Mouse (Mus musculus) liver, postnatal 0 days (tissue): Measurements from ENCODE around the gene Thada. TPM values are rescaled to one million over a fixed set of nuclear protein-coding genes. Genes with fewer than 3 reads are reported as not detected.

ENCODE experiments used
- ATAC-seq: fragments of 200-750 bp; cut with Nextera tagmentation; 2 replicates; pipeline ENCODE4 v1.8.0; 2017; ENCODE audit warnings: mild to moderate bottlenecking, moderate library complexity
- DNase-seq: peaks from one replicate; pipeline ENCODE4 v3.0.0-alpha.2; 2016
- H3K27ac ChIP-seq: fragments of 300-500 bp; sonication (generic); 2 replicates; pipeline ENCODE4 v1.5.1; 2014; ENCODE audit warnings: antibody characterized with exemption, moderate library complexity, mild to moderate bottlenecking, low read depth
- H3K27me3 ChIP-seq: fragments of 300-500 bp; sonication (generic); 2 replicates; pipeline ENCODE4 v1.6.1; 2014; ENCODE audit warnings: low read length, control low read depth, mixed read lengths; ENCODE audit not compliant: insufficient read depth
- H3K36me3 ChIP-seq: fragments of 300-500 bp; sonication (generic); replicated peaks from 2 replicates; pipeline ENCODE4 v1.6.1; 2014; ENCODE audit warnings: mild to moderate bottlenecking, control low read depth, low read length, moderate library complexity, mixed read lengths; ENCODE audit not compliant: insufficient read depth
- H3K4me1 ChIP-seq: fragments of 300-500 bp; sonication (generic); 2 replicates; pipeline ENCODE4 v1.6.1; 2014; ENCODE audit warnings: antibody characterized with exemption, mild to moderate bottlenecking, control low read depth; ENCODE audit not compliant: insufficient read depth
- H3K4me2 ChIP-seq: fragments of 300-500 bp; sonication (generic); 2 replicates; pipeline ENCODE4 v1.6.1; 2014; ENCODE audit warnings: low read depth, mild to moderate bottlenecking, low read length, moderate library complexity, mixed read lengths
- H3K4me3 ChIP-seq: fragments of 300-500 bp; sonication (generic); 2 replicates; pipeline ENCODE4 v1.5.1; 2014; ENCODE audit warnings: low read depth, low read length
- H3K9ac ChIP-seq: fragments of 300-500 bp; sonication (generic); replicated peaks from 2 replicates; pipeline ENCODE4 v1.6.1; 2014; ENCODE audit warnings: mild to moderate bottlenecking, moderate library complexity
- H3K9me3 ChIP-seq: fragments of 300-500 bp; sonication (generic); 2 replicates; pipeline ENCODE4 v1.6.1; 2016; ENCODE audit warnings: mild to moderate bottlenecking, control low read depth, low read length, mixed read lengths
- CTCF ChIP-seq: sonication (generic); IDR thresholded peaks from 2 replicates; pipeline ENCODE4 v1.5.1; 2016; ENCODE audit warnings: antibody characterized with exemption, low read depth
- EP300 ChIP-seq: IDR thresholded peaks from 2 replicates; pipeline ENCODE4 v1.6.1; 2016; ENCODE audit warnings: antibody characterized with exemption, low read depth, mild to moderate bottlenecking
- WGBS: fragments of 180-500 bp; shearing (Covaris S2); extraction: QIAGEN DNeasy Blood & Tissue Kit; methylation state at CpG from one replicate; pipeline ENCODE4 v1.1.7; 2014; ENCODE audit not compliant: insufficient replicate concordance; 5-methylcytosine and 5-hydroxymethylcytosine counted together
- polyA plus RNA-seq: library from polyadenylated mRNA; unstranded; fragments of >200 nt; fragmentation: Nextera tagmentation; extraction: Ambion mirVana; gene quantifications from 2 replicates; pipeline ENCODE4 v1.2.1, GENCODE M21; 2015

Gene Thada
- polyA plus RNA-seq, 1 experiment from 2014 or later = 1.2 TPM

- peak overlapping the region; percentile 47 for H3K9ac ChIP-seq
- WGBS = 41% methylated on average over 7 of the region's 7 CpGs
- peaks cover 81% of the 10 kb centered on the region for H3K4me1 ChIP-seq
- peak overlapping the region; percentile 81 for H3K27ac ChIP-seq
- no peaks in the 10 kb centered on the region for H3K9me3 ChIP-seq
- H3K27me3 ChIP-seq = no peaks in the 10 kb centered on the region
- ATAC-seq (peak; percentile 10; the same call in 1 of the 2 replicates), DNase-seq (no peak)
- no peak for TF ChIP-seq CTCF
- TF ChIP-seq EP300 = no peak
- H3K4me2 ChIP-seq = peak overlapping the region; percentile 44
- H3K4me3 ChIP-seq = no peak overlapping the region
- H3K36me3 ChIP-seq = no peaks in the 10 kb centered on the region
Measured at GRCm38 (mm10) chr17:84146458-84147182, 319.4 kb downstream of the Thada start.

DNA sequence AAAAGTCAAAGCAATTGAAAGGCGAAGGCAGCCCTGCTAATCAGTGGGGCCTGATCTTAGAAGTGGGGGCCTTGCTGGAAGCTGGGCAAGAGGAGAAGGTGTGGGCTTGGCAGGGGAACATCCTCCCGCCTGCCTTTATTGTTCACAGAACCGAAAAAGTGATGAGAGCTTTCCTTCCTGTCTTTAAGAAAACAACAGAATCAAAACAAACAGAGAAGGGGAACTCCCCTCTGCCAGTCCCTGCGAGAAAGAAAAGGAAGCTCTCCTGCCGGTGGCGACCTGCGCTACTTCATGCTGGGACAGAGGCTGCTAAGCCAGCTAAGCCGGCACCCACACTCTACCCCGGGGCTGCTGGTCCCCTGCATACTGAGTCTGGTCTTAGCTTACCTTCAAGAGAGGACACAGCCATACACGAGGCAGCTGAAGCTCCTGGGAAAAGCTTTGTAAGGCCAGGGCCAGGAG, 320.1 kb downstream of the Thada start:
- 11% methylated on average over 10 of the region's 10 CpGs for WGBS
- no peaks in the 10 kb centered on the region for H3K27me3 ChIP-seq
- no peak overlapping the region for H3K4me3 ChIP-seq
- peak overlapping the region; percentile 47 for H3K9ac ChIP-seq
- H3K27ac ChIP-seq = peak overlapping the region; percentile 81
- H3K9me3 ChIP-seq = no peaks in the 10 kb centered on the region
- DNase-seq (peak; percentile 56), ATAC-seq (peak; percentile 13; the same call in 1 of the 2 replicates)
- peaks cover 83% of the 10 kb centered on the region for H3K4me1 ChIP-seq
- no peak; the same call in 1 of the 2 replicates for TF ChIP-seq EP300
- TF ChIP-seq CTCF = peak; percentile 22; the same call in 1 of the 2 replicates
- H3K4me2 ChIP-seq = peak overlapping the region; percentile 44
- H3K36me3 ChIP-seq = no peaks in the 10 kb centered on the region

GRCm38 (mm10) chr17:84144762-84145599, 321.0 kb downstream of the Thada start:
- TF ChIP-seq CTCF = no peak
- no peak for TF ChIP-seq EP300
- H3K4me3 ChIP-seq = no peak overlapping the region
- WGBS = 49% methylated on average over 5 of the region's 5 CpGs
- H3K9ac ChIP-seq = no peak overlapping the region
- peak overlapping the region; percentile 81 for H3K27ac ChIP-seq
- no peak overlapping the region for H3K4me2 ChIP-seq
- no peaks in the 10 kb centered on the region for H3K9me3 ChIP-seq
- DNase-seq (no peak), ATAC-seq (no peak)
- peaks cover 91% of the 10 kb centered on the region for H3K4me1 ChIP-seq
- no peaks in the 10 kb centered on the region for H3K27me3 ChIP-seq
- H3K36me3 ChIP-seq = no peaks in the 10 kb centered on the region

GRCm38 (mm10) chr17:84144130-84144529, 321.9 kb downstream of the Thada start:
- Histone ChIP-seq H3K9ac (no peak overlapping the region), H3K4me3 (no peak overlapping the region), H3K9me3 (no peaks in the 10 kb centered on the region), H3K27me3 (no peaks in the 10 kb centered on the region), H3K4me1 (peaks cover 82% of the 10 kb centered on the region), H3K27ac (no peak overlapping the region), H3K36me3 (no peaks in the 10 kb centered on the region), H3K4me2 (no peak overlapping the region)
- DNase-seq = no peak
- 90% methylated on average over 3 of the region's 3 CpGs for WGBS
- no peak for ATAC-seq
- TF ChIP-seq CTCF (no peak), EP300 (no peak)

GRCm38 (mm10) chr17:84143219-84143844, 322.7 kb downstream of the Thada start:
- H3K36me3 ChIP-seq = no peaks in the 10 kb centered on the region
- DNase-seq (no peak), ATAC-seq (no peak)
- H3K27ac ChIP-seq = peak overlapping the region; percentile 12; the same call in 1 of the 2 replicates
- peaks cover 78% of the 10 kb centered on the region for H3K4me1 ChIP-seq
- no peak overlapping the region for H3K4me2 ChIP-seq
- no peak for TF ChIP-seq CTCF
- TF ChIP-seq EP300 = no peak
- H3K9ac ChIP-seq = no peak overlapping the region
- no peaks in the 10 kb centered on the region for H3K9me3 ChIP-seq
- H3K4me3 ChIP-seq = no peak overlapping the region
- 46% methylated on average over 12 of the region's 12 CpGs for WGBS
- H3K27me3 ChIP-seq = no peaks in the 10 kb centered on the region
